Mouse (Mus musculus): ENCODE data around the gene Rgp1. TPM values are rescaled to one million over a fixed set of nuclear protein-coding genes. Genes with fewer than 3 reads are reported as not detected.
"Not testable (repeated sequence)": the region's sequence is repeated elsewhere in the genome, so short reads cannot be mapped to it uniquely, and the experiment has no call there.

Rgp1 gene
- polyA plus RNA-seq (2015; fragmentation: Nextera tagmentation; extraction: Ambion mirVana): 23.7 and 32.2 TPM in 2 replicates

DNA sequence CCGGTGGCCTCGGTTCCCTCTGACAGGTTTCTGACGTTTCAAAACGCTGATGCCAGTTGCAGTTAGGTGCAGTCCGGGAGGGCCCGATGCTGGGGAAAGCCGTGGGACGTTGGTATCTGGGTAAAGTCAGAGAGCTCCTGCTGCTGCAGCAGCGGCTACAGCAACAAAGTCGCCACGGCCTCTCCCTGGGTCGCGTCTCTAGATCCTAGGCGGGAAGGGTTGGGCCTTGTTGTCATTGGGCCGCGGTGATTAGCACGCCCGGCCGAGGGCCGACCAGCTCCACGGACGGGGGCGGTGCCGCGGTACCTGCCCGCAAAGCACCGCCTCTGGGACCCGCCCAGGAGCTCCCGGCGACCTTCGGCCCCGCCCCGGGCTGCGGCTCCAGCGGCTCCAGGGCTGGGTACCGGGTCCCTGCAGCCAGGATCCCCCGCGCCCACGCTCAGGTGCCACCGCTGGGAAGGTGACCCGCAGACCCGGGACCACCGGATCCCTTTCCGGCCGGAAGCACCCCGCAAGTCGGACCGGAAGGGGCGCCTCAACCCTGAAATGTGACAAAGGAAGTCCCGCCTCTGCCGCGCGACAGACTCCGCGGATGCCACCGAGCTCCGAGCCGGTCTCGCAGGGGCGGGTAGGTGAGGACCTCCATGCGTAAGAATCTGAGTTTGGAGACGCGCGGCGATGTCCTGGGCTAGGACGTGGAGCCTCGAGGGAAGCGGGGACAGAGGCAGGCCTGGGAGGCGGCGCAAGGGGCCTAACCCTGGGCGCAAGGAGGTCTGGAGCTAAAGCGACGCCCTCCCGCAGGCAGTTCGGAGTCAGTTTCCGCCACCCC is at the start of gene Rgp1, which contains the start of gene Gba2:
Rgp1 (plus strand) TSS at position 340 of the 829 bp plus-strand sequence.
Gba2 (minus strand) TSS at position 498 of the 829 bp plus-strand sequence.
- Histone ChIP-seq H3K27me3 (no peaks in the 10 kb centered on the region), H3K4me2 (peak within 1 kb of the TSS; percentile 93), H3K4me1 (peaks cover 38% of the 10 kb centered on the region), H3K27ac (peak within 1 kb of the TSS; percentile 89), H3K4me3 (peak within 1 kb of the TSS; percentile 95), H3K9me3 (no peaks in the 10 kb centered on the region), H3K9ac (peak within 1 kb of the TSS; percentile 84), H3K36me3 (peaks cover 37% of the 10 kb centered on the region)
- WGBS: under 1% methylated on average over 70 of the region's 76 CpGs
- peak; percentile 96 for ATAC-seq (ENCODE audit: borderline replicate concordance, extremely low read depth, low FRiP score, low TSS enrichment)

- Histone ChIP-seq H3K27me3 (peaks cover 10% of the 10 kb centered on the region; the same call in 1 of the 2 replicates), H3K27ac (no peak overlapping the region), H3K4me1 (no peaks in the 10 kb centered on the region), H3K9ac (no peak overlapping the region), H3K4me3 (no peak overlapping the region), H3K9me3 (no peaks in the 10 kb centered on the region), H3K36me3 (peaks cover 44% of the 10 kb centered on the region), H3K4me2 (no peak overlapping the region)
- 57% methylated on average over 8 of the region's 8 CpGs for WGBS
- no peak for ATAC-seq (ENCODE audit: borderline replicate concordance, extremely low read depth, low FRiP score, low TSS enrichment)
Observed at GRCm38 (mm10) chr4:43530081-43530501, 48.4 kb upstream of the Rgp1 start.

DNA sequence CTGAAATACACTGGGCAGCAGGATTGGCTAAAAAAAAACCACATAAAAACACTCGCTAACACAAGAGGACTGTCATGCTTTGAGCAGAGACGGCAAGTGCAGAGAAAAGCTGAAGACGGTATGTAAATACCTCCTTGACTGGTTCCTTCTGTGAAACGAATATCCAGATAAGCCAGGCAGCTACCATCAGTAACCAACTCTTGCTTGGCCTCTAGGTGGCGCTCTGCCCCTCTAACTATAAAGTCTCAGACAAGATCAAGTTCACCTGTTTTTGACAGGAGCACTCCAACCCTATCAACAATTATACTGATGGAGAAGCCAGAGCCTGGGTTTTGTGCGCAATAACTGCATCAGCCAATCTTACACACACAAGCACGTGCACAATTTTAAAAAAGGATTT is 47.9 kb upstream of the Rgp1 start:
- WGBS: 18% methylated on average over 7 of the region's 7 CpGs
- Histone ChIP-seq H3K27ac (no peak overlapping the region), H3K36me3 (peaks cover 48% of the 10 kb centered on the region), H3K9ac (no peak overlapping the region), H3K9me3 (no peaks in the 10 kb centered on the region), H3K4me2 (no peak overlapping the region), H3K4me3 (no peak overlapping the region), H3K27me3 (peaks cover 5% of the 10 kb centered on the region; the same call in 1 of the 2 replicates), H3K4me1 (no peaks in the 10 kb centered on the region)
- ATAC-seq (ENCODE audit: borderline replicate concordance, extremely low read depth, low FRiP score, low TSS enrichment): no peak

GRCm38 (mm10) chr4:43533270-43533669 is 45.2 kb upstream of the Rgp1 start:
- H3K27me3 ChIP-seq: no peaks in the 10 kb centered on the region
- H3K4me3 ChIP-seq: no peak overlapping the region
- H3K9ac ChIP-seq: no peak overlapping the region
- H3K36me3 ChIP-seq: peaks cover 75% of the 10 kb centered on the region
- H3K27ac ChIP-seq: no peak overlapping the region
- WGBS: 78% methylated on average over 9 of the region's 9 CpGs
- no peak for ATAC-seq (ENCODE audit: borderline replicate concordance, extremely low read depth, low FRiP score, low TSS enrichment)
- no peak overlapping the region for H3K4me2 ChIP-seq
- no peaks in the 10 kb centered on the region for H3K4me1 ChIP-seq
- no peaks in the 10 kb centered on the region for H3K9me3 ChIP-seq

DNA sequence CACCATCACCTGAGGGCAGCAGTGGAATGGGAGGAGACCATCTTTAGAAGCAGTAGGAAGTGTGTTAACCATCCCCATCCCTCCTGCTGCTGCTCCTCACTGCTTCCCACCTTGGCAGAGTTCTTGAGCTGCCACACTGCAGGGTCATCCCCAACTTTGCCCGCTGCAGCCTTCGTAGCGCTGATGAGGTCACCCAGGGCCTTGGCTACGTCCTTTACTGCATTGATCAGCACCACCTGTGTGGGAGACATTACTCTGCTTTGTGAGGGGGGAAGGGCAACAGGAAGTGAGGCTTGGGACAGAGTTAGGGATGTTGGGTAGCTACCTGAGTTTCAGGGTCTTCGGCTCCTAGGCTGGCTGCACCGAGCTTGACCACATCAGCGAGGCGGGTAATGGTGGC is 42.9 kb upstream of the Rgp1 start:
- ATAC-seq (ENCODE audit: borderline replicate concordance, extremely low read depth, low FRiP score, low TSS enrichment): no peak
- no peaks in the 10 kb centered on the region for H3K27me3 ChIP-seq
- peaks cover 99% of the 10 kb centered on the region for H3K36me3 ChIP-seq
- no peaks in the 10 kb centered on the region for H3K4me1 ChIP-seq
- no peaks in the 10 kb centered on the region for H3K9me3 ChIP-seq
- no peak overlapping the region for H3K9ac ChIP-seq
- 95% methylated on average over 8 of the region's 8 CpGs for WGBS
- H3K27ac ChIP-seq: no peak overlapping the region
- no peak overlapping the region for H3K4me3 ChIP-seq
- no peak overlapping the region for H3K4me2 ChIP-seq

GRCm38 (mm10) chr4:43536031-43536430 is 42.5 kb upstream of the Rgp1 start:
- no peak overlapping the region for H3K4me2 ChIP-seq
- no peak overlapping the region for H3K27ac ChIP-seq
- H3K27me3 ChIP-seq: no peaks in the 10 kb centered on the region
- H3K36me3 ChIP-seq: peaks cover 98% of the 10 kb centered on the region
- no peak overlapping the region for H3K4me3 ChIP-seq
- 89% methylated on average over 9 of the region's 9 CpGs for WGBS
- no peaks in the 10 kb centered on the region for H3K4me1 ChIP-seq
- no peak overlapping the region for H3K9ac ChIP-seq
- no peak for ATAC-seq (ENCODE audit: borderline replicate concordance, extremely low read depth, low FRiP score, low TSS enrichment)
- no peaks in the 10 kb centered on the region for H3K9me3 ChIP-seq

- Histone ChIP-seq H3K4me3 (no peak overlapping the region), H3K36me3 (peaks cover 98% of the 10 kb centered on the region), H3K9me3 (no peaks in the 10 kb centered on the region), H3K9ac (no peak overlapping the region), H3K4me2 (no peak overlapping the region), H3K27me3 (no peaks in the 10 kb centered on the region), H3K4me1 (no peaks in the 10 kb centered on the region), H3K27ac (no peak overlapping the region)
- WGBS: 84% methylated on average over 3 of the region's 3 CpGs
- ATAC-seq (ENCODE audit: borderline replicate concordance, extremely low read depth, low FRiP score, low TSS enrichment): no peak
Observed at GRCm38 (mm10) chr4:43542044-43542443, 36.5 kb upstream of the Rgp1 start.

- H3K4me2 ChIP-seq: no peak overlapping the region
- no peak overlapping the region for H3K9ac ChIP-seq
- H3K9me3 ChIP-seq: no peaks in the 10 kb centered on the region
- no peaks in the 10 kb centered on the region for H3K27me3 ChIP-seq
- peaks cover 100% of the 10 kb centered on the region for H3K36me3 ChIP-seq
- no peak for ATAC-seq (ENCODE audit: borderline replicate concordance, extremely low read depth, low FRiP score, low TSS enrichment)
- no peaks in the 10 kb centered on the region for H3K4me1 ChIP-seq
- no peak overlapping the region for H3K4me3 ChIP-seq
- 93% methylated on average over 12 of the region's 12 CpGs for WGBS
- no peak overlapping the region for H3K27ac ChIP-seq
Observed at GRCm38 (mm10) chr4:43546375-43547047, 32.0 kb upstream of the Rgp1 start.

GRCm38 (mm10) chr4:43547160-43547559 is 31.4 kb upstream of the Rgp1 start:
- 0 out of 2 replicates have a peak, but pooled peaks cover 1% of the 10 kb centered on the region for H3K9me3 ChIP-seq
- no peak overlapping the region for H3K4me2 ChIP-seq
- H3K27me3 ChIP-seq: no peaks in the 10 kb centered on the region
- H3K4me3 ChIP-seq: no peak overlapping the region
- H3K4me1 ChIP-seq: no peaks in the 10 kb centered on the region
- H3K9ac ChIP-seq: no peak overlapping the region
- no peak overlapping the region for H3K27ac ChIP-seq
- no peak for ATAC-seq (ENCODE audit: borderline replicate concordance, extremely low read depth, low FRiP score, low TSS enrichment)
- peaks cover 99% of the 10 kb centered on the region for H3K36me3 ChIP-seq
- WGBS: 88% methylated on average over 8 of the region's 8 CpGs

DNA sequence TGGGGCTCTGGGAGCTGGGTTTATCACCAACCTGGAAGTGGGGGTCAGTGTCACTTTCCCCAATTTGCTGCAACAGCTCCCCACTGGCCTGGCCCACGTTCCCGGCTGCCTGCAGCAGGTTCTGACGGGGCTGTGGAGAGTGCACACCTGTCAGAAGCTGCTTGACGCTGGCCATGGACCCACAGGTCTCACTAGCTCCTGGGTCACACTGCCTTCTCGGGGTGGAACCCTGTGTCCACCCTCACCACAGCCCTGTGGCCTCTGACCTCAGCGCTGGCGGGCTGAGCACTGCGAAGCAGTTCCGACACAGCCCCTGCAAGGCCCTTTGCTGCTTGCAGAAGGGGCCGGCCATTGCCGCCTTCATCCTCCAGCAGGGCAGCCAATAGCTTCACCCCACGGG is 29.5 kb upstream of the Rgp1 start:
- H3K27me3 ChIP-seq: no peaks in the 10 kb centered on the region
- H3K9ac ChIP-seq: no peak overlapping the region
- H3K4me1 ChIP-seq: no peaks in the 10 kb centered on the region
- no peak for ATAC-seq (ENCODE audit: borderline replicate concordance, extremely low read depth, low FRiP score, low TSS enrichment)
- no peak overlapping the region for H3K4me3 ChIP-seq
- H3K27ac ChIP-seq: no peak overlapping the region
- 93% methylated on average over 12 of the region's 12 CpGs for WGBS
- no peak overlapping the region for H3K4me2 ChIP-seq
- H3K9me3 ChIP-seq: 0 out of 2 replicates have a peak, but pooled peaks cover 4% of the 10 kb centered on the region
- peaks cover 99% of the 10 kb centered on the region for H3K36me3 ChIP-seq

DNA sequence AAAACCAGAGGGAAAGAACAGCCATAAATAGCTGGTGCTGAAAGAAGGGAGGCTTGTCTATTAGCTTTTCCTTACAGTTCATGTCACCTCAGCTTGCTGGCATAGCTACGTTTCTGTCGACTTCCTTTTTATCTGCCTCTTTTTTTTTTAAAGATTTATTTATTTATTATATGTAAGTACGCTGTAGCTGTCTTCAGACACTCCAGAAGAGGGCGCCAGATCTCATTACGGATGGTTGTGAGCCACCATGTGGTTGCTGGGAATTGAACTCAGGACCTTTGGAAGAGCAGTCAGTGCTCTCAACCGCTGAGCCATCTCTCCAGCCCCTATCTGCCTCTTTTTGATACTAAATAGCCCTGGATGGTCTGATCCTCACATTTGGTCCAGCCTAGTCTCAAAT is 26.7 kb upstream of the Rgp1 start:
- not testable (repeated sequence) for H3K9ac ChIP-seq; H3K4me2 ChIP-seq; H3K4me1 ChIP-seq; H3K9me3 ChIP-seq; H3K27me3 ChIP-seq; H3K4me3 ChIP-seq; ATAC-seq (ENCODE audit: borderline replicate concordance, extremely low read depth, low FRiP score, low TSS enrichment); H3K27ac ChIP-seq
- H3K36me3 ChIP-seq: peaks cover 99% of the 10 kb centered on the region
- 77% methylated on average over 6 of the region's 6 CpGs for WGBS

DNA sequence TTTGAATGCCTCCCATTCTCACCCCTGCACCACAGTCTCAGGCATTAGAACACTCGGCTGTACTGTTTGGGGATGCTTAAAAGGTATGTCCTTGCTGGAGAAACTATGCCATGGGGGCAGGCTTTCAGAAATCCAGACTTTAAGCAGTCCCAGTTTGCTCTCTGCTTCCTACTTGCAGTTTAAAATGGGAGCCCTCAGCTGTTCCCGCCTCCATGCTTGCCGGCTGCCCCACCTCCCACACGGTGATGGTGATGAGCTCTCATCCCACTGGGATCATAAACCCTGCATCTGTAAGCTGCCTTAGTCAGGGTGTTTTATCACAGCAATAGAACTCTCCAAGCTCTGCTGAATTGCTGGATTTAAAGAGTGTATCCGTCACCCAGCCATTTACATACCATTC is 26.1 kb upstream of the Rgp1 start:
- Histone ChIP-seq H3K9ac (no peak overlapping the region), H3K4me3 (no peak overlapping the region), H3K4me2 (no peak overlapping the region), H3K4me1 (peaks cover 7% of the 10 kb centered on the region), H3K27me3 (no peaks in the 10 kb centered on the region), H3K36me3 (peaks cover 97% of the 10 kb centered on the region), H3K9me3 (0 out of 2 replicates have a peak, but pooled peaks cover 4% of the 10 kb centered on the region), H3K27ac (no peak overlapping the region)
- 97% methylated on average over 5 of the region's 5 CpGs for whole genome bisulfite sequencing
- no peak for ATAC-seq (ENCODE audit: borderline replicate concordance, extremely low read depth, low FRiP score, low TSS enrichment)
